Mouse (Mus musculus) adrenal gland, adult 18-20 months (tissue): Measurements from ENCODE around the gene Fmo2. TPM values are rescaled to one million over a fixed set of nuclear protein-coding genes. Genes with fewer than 3 reads are reported as not detected.
A peak's percentile ranks its signal among the peaks of the same experiment; 100 is the strongest.

Source experiments
- DNase-seq, 2 experiments: peaks; one replicate each; pipeline ENCODE4 v3.0.0; 2021 to 2022; ENCODE audit warnings: low spot score in 2 of 2
- long read RNA-seq, 2 experiments: library from polyadenylated mRNA; stranded (forward); transcript quantifications; one replicate each; pipeline ENCODE4 v2.0.0; 2021
- total RNA-seq, 2 experiments: library from RNA; stranded (reverse); gene quantifications; 1 replicate in 1 of 2; 2 replicates in 1 of 2; pipeline ENCODE4 v1.2.3; 2021

Gene Fmo2
- 10 to 100 TPM; 63.6 to 67.0 TPM for total RNA-seq
- long read RNA-seq, experiment 1, full-length matches to known transcripts: 10 of 17 reads
- long read RNA-seq, experiment 1, partial matches to known transcripts: 5 of 17 reads
- long read RNA-seq, experiment 1, other reads (novel, unspliced or antisense): 2 of 17 reads
- long read RNA-seq, experiment 2, full-length matches to known transcripts: 20 of 33 reads
- long read RNA-seq, experiment 2, partial matches to known transcripts: 3 of 33 reads
- long read RNA-seq, experiment 2, other reads (novel, unspliced or antisense): 10 of 33 reads

DNA sequence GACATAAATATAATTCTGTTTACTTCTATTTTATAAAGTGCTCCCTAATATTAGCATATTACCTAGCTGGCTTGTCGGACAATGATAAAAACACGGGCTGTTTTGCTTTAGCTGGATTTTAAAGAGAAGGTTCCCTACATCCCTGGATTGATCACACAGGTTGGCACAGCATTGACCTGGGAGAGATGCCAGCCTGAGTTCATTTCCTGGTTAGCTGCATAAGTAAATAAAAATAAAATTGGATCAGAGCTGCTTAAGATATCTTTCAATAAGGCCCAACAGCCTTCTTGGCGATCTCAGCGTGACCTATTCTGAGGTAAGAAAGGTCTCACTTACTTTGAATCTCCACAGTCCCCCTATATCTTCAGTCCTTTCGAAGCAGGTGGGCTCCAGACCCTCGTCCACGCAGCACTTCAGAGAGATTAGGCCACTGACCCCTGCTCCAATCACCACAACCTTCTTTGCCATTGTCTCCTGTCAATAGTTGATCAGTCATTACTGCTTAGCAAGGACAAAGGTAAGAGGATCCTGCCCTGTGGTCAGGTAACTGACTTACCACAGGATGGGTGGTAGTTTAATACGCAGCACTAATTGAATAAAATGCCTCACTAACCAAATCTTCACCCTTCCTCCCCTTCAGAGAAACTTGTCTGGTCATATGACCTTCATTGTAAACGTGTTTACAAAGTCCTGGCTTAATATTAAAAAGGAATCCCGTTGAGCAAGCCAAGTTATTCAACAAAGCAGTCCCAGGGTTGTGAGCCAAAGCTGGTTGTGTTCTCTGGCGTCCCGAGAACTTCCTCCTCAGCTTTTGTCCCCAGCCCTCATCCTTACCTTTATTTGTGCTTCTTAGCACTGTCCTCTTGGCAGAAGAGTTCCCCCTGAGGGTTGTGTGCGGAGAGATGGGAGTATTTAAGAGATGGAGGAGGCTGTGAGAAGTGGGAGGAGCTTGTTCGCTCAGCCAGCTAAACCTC lies at the start of gene Fmo2:
Gene Fmo2, minus strand, starts transcription at position 889 of the 974 bp plus-strand sequence.
- DNase-seq: no peak

DNA sequence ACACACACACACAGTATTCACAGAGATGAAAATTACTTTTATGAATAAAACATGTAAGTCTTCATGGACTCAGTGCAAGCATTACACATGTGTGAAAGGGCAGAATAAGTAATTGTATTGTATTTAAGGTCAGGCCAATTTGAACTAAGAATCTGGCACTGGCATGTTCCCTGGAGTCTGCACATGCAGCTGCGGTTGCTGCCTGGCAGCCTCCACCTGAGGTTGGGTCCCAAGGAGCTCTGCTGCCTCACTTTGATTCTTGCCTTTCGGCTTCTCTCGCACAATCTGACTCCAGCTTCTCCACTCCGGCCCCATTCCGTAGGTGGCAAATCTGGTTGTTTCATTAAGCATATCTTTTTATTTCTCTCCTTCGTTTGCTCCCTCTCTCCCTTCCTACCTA lies 49.4 kb upstream of the Fmo2 start:
- DNase-seq: no peak

- no peak for DNase-seq
Observed at GRCm38 (mm10) chr1:162946837-162947558, 48.5 kb upstream of the Fmo2 start.

- no peak for DNase-seq
Observed at GRCm38 (mm10) chr1:162943700-162944099, 45.2 kb upstream of the Fmo2 start.

DNA sequence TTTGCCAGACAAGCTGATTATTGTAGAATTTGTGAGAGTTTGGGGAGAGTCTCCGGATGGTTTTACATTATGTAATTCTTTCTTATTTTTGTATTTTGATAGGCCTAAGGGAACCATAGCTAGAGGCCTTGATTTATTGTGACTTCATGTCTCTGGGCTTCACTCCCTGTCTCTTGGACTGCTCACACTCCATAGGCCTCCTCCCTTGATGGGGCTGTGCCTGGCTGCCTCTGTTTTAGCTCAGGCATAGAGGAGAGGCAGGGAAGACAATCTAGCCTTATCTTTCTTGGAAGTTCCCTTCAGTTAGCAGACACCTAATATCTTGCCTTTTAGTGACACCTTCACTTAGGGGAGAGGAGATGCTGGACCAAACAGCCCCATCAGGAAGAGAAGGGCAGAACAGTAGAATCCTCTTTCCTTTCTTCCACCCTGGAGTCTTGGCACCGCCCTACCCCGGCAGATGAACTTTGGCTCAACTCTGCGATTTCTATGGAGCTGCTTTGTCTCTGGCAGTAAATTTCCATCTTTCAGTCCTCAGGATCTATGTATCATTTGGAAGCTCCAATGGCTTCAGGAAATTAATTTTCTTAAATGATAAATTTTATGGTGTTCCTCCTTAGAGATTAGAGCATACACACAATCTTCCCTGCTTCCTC lies 40.3 kb upstream of the Fmo2 start:
- no peak for DNase-seq

- no peak for DNase-seq
Observed at GRCm38 (mm10) chr1:162937970-162938695, 39.6 kb upstream of the Fmo2 start.

DNA sequence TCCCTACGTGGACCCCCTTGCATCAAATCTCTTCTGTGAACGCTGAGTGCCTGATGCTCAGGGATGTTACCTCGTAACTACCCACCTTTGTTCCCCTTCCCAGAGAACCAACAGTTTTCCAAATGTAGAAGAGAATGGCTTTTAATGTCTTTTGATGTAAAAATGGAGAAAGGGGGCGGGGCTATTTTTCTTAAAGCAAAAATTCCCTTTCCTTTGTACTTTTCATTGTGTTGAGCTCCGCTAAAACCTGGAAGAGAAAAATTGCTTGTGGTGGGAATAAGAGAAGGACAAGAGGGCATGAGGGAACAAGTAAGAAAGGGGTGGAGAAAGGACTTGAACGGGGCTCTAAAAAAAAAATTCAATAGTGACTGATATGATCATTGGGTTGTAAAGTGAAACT lies 38.9 kb upstream of the Fmo2 start, which contains the start of gene Fmo6:
Gene Fmo6, minus strand, starts transcription at position 101 of the 400 bp plus-strand sequence.
- DNase-seq: no peak

GRCm38 (mm10) chr1:162934374-162935012 lies 36.0 kb upstream of the Fmo2 start:
- DNase-seq: no peak

- DNase-seq: no peak
Observed at GRCm38 (mm10) chr1:162932386-162932785, 33.9 kb upstream of the Fmo2 start.

- DNase-seq: no peak
Observed at GRCm38 (mm10) chr1:162931880-162932279, 33.4 kb upstream of the Fmo2 start.

DNA sequence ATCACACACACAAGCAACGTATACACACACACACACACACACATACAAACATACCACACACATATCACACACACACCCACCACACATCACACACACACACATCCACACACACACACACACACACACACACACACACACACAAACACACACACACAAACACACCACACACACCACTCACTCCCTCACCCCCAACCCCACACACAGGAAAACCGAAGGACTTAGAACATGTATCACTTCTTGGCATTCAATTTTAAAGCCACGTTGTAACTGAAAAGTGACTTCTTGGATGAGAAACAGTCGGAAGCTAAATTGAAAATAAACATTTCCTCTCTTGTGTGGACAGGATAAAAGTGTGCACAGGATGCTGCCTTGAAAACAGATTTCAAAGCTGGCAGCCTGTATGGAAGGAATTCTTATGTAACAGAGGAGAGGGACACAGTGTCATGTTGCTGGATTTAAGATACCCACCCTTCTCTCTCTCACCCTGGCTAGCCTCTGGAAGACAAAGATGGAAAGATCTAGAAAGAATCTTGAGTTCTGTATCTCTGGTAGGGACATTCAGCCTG lies 32.9 kb upstream of the Fmo2 start:
- no peak for DNase-seq

GRCm38 (mm10) chr1:162930631-162931030 lies 32.1 kb upstream of the Fmo2 start:
- no peak for DNase-seq

DNA sequence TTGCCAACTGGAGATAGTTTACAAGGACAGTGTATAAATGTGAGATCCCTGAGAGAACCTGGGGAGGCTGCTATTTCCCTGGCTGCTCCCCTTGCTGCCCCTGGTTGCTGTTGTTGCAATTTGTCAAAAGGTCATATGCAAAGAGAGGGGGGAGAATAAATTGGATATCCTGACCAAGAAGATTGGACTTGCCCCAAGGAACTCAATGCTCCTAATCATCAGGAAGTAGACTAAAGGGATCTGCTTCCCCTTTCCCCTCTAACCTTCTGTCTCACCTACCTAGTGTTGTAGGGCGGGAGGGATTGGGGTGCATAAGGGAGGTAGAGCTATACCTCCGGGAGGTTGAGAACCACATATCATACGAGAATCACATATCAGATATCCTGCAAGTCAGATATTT lies 30.6 kb upstream of the Fmo2 start:
- DNase-seq: no peak

DNA sequence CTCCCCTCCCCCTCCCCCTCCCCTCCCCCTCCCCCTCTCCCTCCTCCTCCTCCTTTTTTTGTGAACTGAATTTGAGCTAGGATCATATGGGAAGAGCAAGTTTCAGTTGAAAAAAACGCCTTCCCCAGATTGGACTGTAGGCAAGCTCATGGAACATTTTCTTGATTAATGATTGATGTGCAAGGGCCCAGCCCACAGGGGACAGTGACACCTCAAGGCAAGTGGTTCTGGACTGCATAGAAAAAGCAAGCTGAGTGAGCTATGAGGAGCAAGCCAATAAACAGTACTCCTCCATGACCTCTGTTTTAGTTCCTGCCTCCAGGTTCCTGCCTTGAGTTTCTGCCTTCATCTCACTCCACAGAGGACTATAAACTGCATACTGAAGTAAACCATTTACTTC lies 26.6 kb upstream of the Fmo2 start:
- DNase-seq: no peak

DNA sequence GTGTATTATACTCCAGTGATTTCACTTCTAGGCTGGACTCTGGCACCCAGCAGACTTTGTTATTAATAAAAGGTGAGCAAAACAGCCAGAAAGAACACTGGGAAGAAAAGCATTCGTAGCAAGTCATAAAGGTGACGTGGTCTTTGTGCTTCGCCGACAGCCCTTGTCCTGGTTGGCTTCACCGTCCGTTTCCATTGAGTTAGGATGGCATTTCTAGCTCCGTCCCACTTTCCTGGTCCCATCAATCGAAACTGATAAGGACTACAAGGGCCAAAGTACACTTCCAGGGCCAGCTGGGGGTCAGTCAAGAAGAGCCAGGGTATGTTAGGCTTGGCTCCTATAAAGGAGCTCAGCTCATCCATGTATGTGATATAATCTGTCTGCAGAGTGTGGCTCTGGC lies 18.1 kb upstream of the Fmo2 start:
- no peak for DNase-seq

DNA sequence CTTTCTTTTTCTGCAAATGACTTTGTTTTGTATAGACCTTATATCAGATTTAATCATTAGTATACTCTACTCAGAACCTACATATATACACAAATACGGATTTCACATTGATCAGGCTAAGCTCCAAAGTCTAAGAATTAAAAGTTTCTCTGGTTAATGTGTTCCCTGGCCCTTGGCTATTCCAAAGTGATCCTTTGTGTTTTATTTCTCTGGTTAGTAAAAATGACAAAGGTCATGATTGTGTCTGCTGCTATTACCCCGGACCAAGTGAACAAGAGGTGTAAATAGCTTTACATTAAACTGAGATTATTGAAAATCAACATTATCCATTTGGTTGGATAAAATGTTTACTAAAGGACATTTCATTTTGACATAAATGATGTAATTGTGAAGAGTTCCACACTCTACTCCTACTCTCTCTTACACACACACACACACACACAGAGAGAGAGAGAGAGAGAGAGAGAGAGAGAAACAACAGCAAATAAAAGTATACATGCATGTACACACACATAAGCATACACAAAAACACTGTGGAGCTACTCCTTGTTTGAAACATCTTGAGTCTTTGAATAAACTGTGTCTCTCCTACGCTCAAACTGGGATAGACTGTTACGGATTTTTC lies 16.5 kb upstream of the Fmo2 start:
- DNase-seq: no peak

GRCm38 (mm10) chr1:162912085-162912484 lies 13.6 kb upstream of the Fmo2 start:
- DNase-seq: no peak

DNA sequence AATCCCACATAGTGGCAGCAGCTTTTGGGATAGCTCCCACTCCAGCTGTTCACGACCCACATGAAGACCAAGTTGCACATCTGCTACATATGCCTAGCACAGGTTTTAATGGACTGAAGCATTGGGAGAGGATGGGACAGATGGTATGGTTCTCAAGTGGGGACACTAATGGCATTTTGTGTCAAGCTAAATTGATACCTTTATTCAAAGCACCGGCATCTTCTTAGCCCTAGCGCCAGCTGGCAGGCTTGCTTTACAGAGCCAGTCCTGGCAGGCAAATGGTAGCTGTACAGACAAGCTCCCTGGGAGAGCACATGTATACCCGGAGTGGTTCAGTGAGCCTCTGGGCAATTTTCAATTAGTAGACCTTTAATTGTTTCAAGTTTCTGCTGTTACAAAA lies 3.4 kb upstream of the Fmo2 start:
- no peak for DNase-seq

- DNase-seq: peak; percentile 72 to 76
Observed at GRCm38 (mm10) chr1:162895900-162896299, 2.6 kb downstream of the Fmo2 start.
